Mouse (Mus musculus) cortical plate, adult 2 months (tissue): ENCODE measurements at regions not wholly inside any gene's neighbourhood (a gene's known extent, or its start where the extent isn't known, plus 50 kb on each side); places are given as distances from the start of the nearest gene placed in this dataset.

Experiments
- H3K27ac ChIP-seq: fragments of 200-500 bp; 2 replicates; pipeline ENCODE4 v1.5.1; 2012; ENCODE audit warnings: low read length, control low read depth, inconsistent platforms; ENCODE audit not compliant: insufficient read depth
- H3K4me1 ChIP-seq: fragments of 200-500 bp; 2 replicates; pipeline ENCODE4 v1.6.1; 2011; ENCODE audit warnings: low read length; ENCODE audit not compliant: control insufficient read depth, insufficient read depth
- H3K4me3 ChIP-seq: fragments of 200-500 bp; 2 replicates; pipeline ENCODE4 v1.5.1; 2011; ENCODE audit warnings: mild to moderate bottlenecking, low read length, control low read depth; ENCODE audit not compliant: insufficient read depth
- CTCF ChIP-seq: fragments of 200-500 bp; IDR thresholded peaks from 2 replicates; pipeline ENCODE4 v1.5.1; 2011; ENCODE audit warnings: mild to moderate bottlenecking, control low read depth, low read length; ENCODE audit not compliant: insufficient read depth; ENCODE audit errors: extremely low read depth
- POLR2A ChIP-seq: fragments of 200-500 bp; IDR thresholded peaks from 2 replicates; pipeline ENCODE4 v1.6.1; 2011; ENCODE audit warnings: mild to moderate bottlenecking, low read length, control low read depth; ENCODE audit not compliant: insufficient read depth; ENCODE audit errors: extremely low read depth

DNA sequence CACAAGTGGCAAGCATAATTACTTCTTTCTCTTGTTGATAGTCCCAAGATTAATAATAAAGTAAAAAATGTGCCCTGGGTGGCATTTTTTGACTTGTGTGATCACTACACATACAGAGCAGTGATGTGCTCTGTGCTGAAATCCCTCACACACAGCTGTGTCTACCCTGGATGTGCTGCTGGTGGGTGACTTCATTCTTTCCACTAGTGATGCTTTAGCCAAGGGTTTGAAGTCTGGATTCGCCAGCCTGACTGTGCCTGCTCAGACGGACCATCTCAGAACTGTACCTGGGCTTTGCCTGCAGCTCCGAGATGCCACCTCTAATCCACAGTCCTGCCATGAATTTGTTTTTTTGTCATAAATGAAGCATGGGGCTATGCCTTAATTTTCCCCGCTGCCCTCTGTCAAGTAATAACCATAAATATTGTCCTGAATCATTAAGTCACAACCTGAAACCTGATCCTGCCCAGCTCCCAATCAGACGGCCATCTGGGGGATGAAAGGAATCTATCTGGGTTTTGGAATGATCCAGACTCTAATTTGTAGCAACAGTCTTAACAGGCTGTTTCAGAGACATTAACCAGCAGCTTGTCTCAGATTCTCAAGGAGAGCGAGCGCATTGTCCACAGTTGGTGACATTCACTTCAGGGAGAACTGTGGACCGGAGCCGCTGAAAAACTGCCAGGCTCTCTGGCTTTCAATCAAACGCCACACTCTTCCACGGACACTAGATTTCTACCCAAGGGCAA, 330.1 kb upstream of the Npvf start:
- TF ChIP-seq POLR2A (no peak), CTCF (no peak)
- Histone ChIP-seq H3K27ac (no peak overlapping the region), H3K4me1 (peaks cover 7% of the 10 kb centered on the region), H3K4me3 (no peak overlapping the region)

DNA sequence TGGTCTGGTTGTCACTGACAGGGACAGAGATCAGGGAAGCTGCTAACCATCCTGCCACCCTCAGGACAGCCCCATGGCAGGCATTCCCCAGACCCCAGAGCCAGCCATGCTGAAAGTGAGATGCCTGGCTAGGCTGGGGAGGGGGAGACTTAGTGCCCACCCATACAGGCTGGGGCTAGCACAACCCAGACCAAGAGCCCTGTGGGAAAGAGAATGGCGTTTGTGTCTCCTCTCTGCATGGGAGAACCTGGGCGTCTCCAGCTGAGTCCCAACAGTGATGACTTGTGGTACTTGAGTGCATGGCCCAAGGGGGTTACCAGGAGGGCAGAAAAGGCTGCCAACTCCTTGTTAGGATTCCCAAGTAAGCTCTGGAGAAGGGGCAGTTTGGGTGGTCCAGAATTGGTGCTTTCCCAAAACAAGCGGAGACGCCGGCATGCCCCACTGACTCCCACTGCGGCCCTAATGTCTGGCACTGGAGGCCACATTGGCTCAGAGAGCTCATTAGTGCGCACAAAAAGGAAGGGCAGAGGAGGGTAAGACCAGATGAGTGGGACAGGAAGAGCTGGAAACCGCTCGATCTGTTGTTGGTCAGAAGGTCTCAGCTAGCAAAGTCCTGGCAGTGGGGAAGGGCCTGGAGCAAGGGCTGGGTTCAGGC, 332.2 kb upstream of the Npvf start:
- no peak for TF ChIP-seq POLR2A
- TF ChIP-seq CTCF, result no peak
- Histone ChIP-seq H3K4me1 (0 out of 2 replicates have a peak, but pooled peaks cover 1% of the 10 kb centered on the region), H3K4me3 (no peak overlapping the region), H3K27ac (no peak overlapping the region)

DNA sequence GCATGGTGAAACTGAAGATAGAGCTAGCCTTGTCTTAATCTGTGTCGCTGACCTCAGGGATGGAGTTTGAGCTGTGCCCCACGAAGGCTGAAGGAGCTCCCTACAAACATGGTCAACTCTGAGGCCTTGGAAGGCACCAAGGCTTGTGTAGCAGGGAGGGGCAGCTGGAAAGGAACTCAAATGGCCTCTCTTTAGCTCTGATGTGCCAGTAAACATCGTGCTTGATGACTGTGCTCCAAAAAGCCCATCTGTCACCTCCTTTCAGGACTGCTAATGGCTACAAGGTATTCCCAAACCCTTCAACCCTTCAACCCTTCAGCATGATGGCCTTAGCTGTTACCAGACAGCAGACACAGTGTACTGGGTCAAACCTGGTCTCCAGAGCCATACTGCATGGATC, 334.3 kb upstream of the Npvf start:
- H3K4me1 ChIP-seq, result 0 out of 2 replicates have a peak, but pooled peaks cover 1% of the 10 kb centered on the region
- H3K4me3 ChIP-seq, result no peak overlapping the region
- H3K27ac ChIP-seq, result no peak overlapping the region
- TF ChIP-seq CTCF, result no peak
- TF ChIP-seq POLR2A, result no peak

DNA sequence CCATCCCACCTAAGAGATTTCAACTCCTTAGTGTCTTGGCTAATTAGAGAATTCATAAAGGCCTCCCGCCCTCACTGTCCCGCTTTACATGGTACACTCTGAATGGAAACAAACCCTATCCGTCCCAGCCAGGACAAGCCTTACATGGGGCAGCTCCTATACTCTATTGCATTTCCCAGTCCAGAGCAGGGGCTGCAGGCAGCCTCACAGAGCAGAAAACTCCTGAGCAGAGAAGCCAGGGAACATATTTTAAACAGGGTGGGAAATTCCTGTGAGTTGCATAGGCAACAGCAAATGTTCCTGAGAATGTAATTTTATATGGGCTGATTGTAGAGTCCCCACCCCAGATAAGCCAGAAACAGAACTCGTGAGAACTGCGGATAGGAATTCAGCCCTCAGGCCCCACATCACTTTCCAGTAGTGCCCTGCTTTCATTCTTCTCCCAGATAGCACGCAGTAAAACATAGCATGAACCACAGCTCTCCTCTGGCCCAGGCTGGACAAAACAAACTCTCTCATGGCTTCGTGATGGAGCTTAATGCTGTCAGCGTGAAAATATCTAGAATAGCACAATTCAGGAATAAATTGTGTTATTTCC, 337.4 kb upstream of the Npvf start:
- TF ChIP-seq POLR2A (no peak), CTCF (no peak)
- no peak overlapping the region for H3K4me3 ChIP-seq
- H3K4me1 ChIP-seq, result no peaks in the 10 kb centered on the region
- H3K27ac ChIP-seq, result no peak overlapping the region

DNA sequence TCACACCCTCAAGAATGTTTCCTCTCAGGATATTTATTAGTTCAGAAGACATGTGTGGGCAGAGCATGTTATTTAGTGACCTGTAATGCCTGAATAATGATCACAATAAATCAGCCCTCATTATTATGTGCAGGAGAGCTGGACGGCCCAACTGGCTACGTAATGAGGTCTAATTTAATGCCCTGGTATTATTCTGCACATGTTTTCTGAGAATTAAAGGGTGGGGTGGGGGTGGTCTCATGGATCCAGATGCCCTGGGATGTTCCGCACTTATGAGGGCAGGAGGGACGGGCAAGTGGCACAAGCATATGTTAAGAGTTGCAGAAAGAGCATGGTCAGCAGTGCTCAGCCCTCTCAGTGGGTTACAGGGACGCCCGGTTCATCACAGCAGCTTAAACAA, 339.7 kb upstream of the Npvf start:
- Histone ChIP-seq H3K27ac (no peak overlapping the region), H3K4me1 (no peaks in the 10 kb centered on the region), H3K4me3 (no peak overlapping the region)
- TF ChIP-seq POLR2A (no peak), CTCF (no peak)

DNA sequence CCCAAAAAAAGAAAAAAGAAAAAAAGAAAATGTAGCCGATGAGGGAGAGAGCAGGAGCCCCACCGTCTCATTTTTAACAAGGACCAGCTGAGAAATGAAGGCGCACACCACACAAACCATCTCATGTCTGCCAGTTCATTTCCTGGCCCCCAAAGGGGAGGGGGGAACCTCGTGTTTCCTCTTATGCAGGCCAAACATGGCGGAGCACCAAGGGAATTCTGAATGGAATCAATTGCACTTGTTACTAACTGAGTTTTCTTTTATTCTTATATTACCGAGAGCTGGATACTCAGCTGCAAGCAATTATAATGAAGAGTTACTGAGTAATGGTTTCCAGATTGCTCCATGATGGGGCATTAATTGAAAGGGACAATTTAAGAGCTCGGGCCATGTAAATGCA, 348.5 kb upstream of the Npvf start:
- Histone ChIP-seq H3K4me3 (no peak overlapping the region), H3K4me1 (no peaks in the 10 kb centered on the region), H3K27ac (no peak overlapping the region)
- TF ChIP-seq POLR2A, result no peak
- no peak for TF ChIP-seq CTCF

DNA sequence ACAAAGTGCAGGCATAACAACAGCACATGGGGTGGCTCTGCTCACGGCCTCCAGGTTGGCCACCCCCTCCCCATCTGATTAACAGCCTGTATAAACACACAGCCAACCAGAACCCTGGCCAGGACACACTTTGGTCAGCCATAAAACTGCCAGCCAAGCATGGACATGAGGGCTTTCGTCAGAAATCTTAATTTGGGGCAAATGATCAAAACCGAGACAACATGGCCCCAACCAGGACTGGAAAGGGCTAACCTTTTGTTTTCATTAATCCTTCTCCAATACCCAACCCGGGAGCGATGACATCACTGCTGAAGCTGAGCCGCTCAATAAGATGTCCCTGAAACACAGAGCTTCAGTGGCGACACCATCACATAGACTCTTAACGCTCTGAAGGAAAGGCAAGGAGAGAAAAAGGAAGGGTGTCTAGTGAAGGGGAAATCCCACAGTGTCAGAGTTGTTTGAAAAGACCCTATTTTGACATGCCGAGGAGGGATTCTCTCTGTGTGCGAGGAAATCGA, 351.9 kb upstream of the Npvf start:
- TF ChIP-seq CTCF, result no peak
- Histone ChIP-seq H3K27ac (no peak overlapping the region), H3K4me1 (no peaks in the 10 kb centered on the region)

DNA sequence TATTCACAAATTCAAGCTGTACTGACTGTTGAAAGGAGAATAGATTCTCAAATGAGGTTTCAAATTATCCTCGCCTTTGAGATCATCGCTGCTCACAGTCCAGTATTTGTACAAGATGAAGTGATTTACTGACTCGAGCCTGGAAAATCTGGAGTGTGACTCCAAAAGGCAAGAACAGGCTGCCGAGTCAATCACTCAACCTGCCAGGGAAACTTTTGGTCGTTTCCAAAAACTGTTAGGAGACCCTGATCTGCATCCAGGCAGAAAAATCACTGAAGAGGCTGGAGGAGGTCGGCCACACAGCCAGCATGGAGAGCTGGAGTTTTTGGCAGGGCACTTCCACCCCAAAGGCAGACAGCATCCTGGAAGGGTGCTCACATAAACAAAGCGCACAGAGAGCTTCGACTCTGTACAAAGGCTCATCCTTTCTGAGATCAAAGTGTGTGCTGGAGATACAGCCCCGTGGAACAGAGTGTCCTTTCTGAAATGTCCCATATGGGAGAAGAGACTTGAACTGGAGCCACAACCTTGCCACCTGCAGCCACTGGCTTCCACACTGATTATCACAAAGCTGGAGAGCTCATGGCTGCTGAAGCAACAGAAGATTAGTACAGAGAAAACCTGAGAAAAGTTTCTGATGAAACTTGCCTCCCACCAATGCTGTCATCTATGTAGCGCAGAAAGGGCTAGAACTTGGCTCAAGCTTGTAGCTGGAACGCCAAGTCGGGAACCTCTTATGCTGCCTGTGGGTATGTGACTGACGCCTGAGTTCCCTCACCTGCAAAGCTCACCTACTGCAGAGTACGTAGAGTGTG, 355.5 kb upstream of the Npvf start:
- H3K4me3 ChIP-seq, result no peak overlapping the region
- H3K27ac ChIP-seq, result no peak overlapping the region
- TF ChIP-seq CTCF, result no peak
- no peak for TF ChIP-seq POLR2A

More for the DNA sequence above, 351.9 kb upstream of the Npvf start:
- no peak overlapping the region for H3K4me3 ChIP-seq

DNA sequence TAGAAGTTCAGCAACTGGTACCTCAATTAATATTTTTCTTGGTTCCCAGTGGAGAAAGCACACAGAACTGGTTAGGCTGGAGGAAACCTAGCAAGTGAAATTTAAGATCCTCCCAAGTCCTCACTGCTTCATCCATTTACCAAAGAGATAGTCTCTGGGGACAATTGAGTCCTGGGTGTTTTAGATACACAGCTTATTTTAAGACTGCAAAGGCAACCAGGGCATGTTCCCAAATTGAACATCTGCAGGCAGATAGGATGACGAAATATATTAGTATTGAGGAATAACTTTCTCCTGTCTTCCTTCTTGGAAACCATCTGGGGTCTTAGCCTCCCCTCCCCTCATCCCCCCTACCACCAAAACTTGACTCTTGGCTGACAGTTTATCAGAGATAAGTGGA, 356.3 kb upstream of the Npvf start:
- no peaks in the 10 kb centered on the region for H3K4me1 ChIP-seq
- TF ChIP-seq CTCF (no peak), POLR2A (no peak)
- no peak overlapping the region for H3K27ac ChIP-seq
- no peak overlapping the region for H3K4me3 ChIP-seq

More for the DNA sequence above, 355.5 kb upstream of the Npvf start:
- no peaks in the 10 kb centered on the region for H3K4me1 ChIP-seq
